9 mouse cellular contexts compared by ENCODE assay signal in genomic region chr11:88252767-88253513, GRCm38 (mm10). TPM values are rescaled to one million over a fixed set of nuclear protein-coding genes. Genes with fewer than 3 reads are reported as not detected.
DNase-seq lines count a peak whose midpoint lies in the region; ATAC-seq and TF ChIP-seq lines count a peak whose summit lies in the region.
"Had no signal": no experiment of that assay in that cellular context is flagged by ENCODE, and none has a peak within 500 bp of the region (broad histone marks: within the 10 kb centered on the region; RNA-seq: fewer than 3 reads in every experiment).

No protein-coding gene starts in this region.

- no peak for TF ChIP-seq POLR2A in brain, embryonic 14.5 days (IDR thresholded peaks at IDR 0.05; ENCODE audit: borderline replicate concordance, extremely low read depth, insufficient read depth, insufficient read length, poor library complexity, severe bottlenecking)
- peak; percentile 35 for TF ChIP-seq POLR2A in myocyte (IDR thresholded peaks at IDR 0.05; ENCODE audit: insufficient read length, low read depth)

- DNase-seq in adrenal gland, postnatal 25 days: peak; percentile 21
- no peak for DNase-seq in adrenal gland, adult 8-10 months
- peak; percentile 68 for DNase-seq in brain, embryonic 14.5 days (ENCODE audit: low read depth)
- no peak for DNase-seq in forebrain, postnatal 0 days
- DNase-seq in spleen, postnatal 14 days (ENCODE audit: low spot score in 2 of 2): no peak
- DNase-seq in adrenal gland, adult 18-20 months (ENCODE audit: low spot score in 2 of 2): no peak

- H3K4me3 ChIP-seq in forebrain, postnatal 0 days (ENCODE audit: low read depth, low read length): no peak overlapping the region
- H3K4me3 ChIP-seq in hindbrain, embryonic 12.5 days: no peak overlapping the region
- H3K4me3 ChIP-seq in myocyte: no peak overlapping the region

- no peak for TF ChIP-seq CTCF in brain, embryonic 14.5 days (IDR thresholded peaks at IDR 0.05; ENCODE audit: borderline replicate concordance, extremely low read depth, insufficient read depth, insufficient read length)
- no peak for TF ChIP-seq CTCF in forebrain, postnatal 0 days (IDR thresholded peaks at IDR 0.05; ENCODE audit: low read depth)

- no peaks in the 10 kb centered on the region for H3K79me2 ChIP-seq in myocyte (ENCODE audit: control insufficient read depth, insufficient read depth)

- H3K36me3 ChIP-seq in forebrain, postnatal 0 days (ENCODE audit: insufficient read depth): no peaks in the 10 kb centered on the region
- H3K36me3 ChIP-seq in hindbrain, embryonic 12.5 days: no peaks in the 10 kb centered on the region
- H3K36me3 ChIP-seq in myocyte (ENCODE audit: control insufficient read depth, insufficient read depth): no peaks in the 10 kb centered on the region

- H3K27ac ChIP-seq in forebrain, postnatal 0 days (ENCODE audit: low read depth, low read length): no peak overlapping the region
- peak overlapping the region; percentile 92 for H3K27ac ChIP-seq in hindbrain, embryonic 12.5 days

- H3K9me3 ChIP-seq in forebrain, postnatal 0 days (ENCODE audit: low read length): no peaks in the 10 kb centered on the region
- no peaks in the 10 kb centered on the region for H3K9me3 ChIP-seq in hindbrain, embryonic 12.5 days (replicated peaks)

- WGBS in forebrain, postnatal 0 days: 19% methylated on average over 14 of the region's 18 CpGs
- 11% methylated on average over 11 of the region's 18 CpGs for WGBS in hindbrain, embryonic 12.5 days

- no peaks in the 10 kb centered on the region; the same call in 1 of the 2 replicates for H3K27me3 ChIP-seq in forebrain, postnatal 0 days (ENCODE audit: insufficient read depth, low read length)
- no peaks in the 10 kb centered on the region for H3K27me3 ChIP-seq in hindbrain, embryonic 12.5 days
- H3K27me3 ChIP-seq in myocyte (ENCODE audit: control insufficient read depth, insufficient read depth, insufficient read length): no peaks in the 10 kb centered on the region

- no peak overlapping the region for H3K9ac ChIP-seq in forebrain, postnatal 0 days
- H3K9ac ChIP-seq in hindbrain, embryonic 12.5 days: peak overlapping the region; percentile 41; the same call in 1 of the 2 replicates

- H3ac ChIP-seq in myocyte (ENCODE audit: control insufficient read depth, insufficient read length): no peak overlapping the region

- ATAC-seq in forebrain, postnatal 0 days: peak; percentile 53
- ATAC-seq in hindbrain, embryonic 12.5 days (ENCODE audit: low FRiP score): peak; percentile 73

- no peak overlapping the region for H3K4me2 ChIP-seq in forebrain, postnatal 0 days (ENCODE audit: low read depth)
- peak overlapping the region; percentile 40; the same call in 1 of the 2 replicates for H3K4me2 ChIP-seq in hindbrain, embryonic 12.5 days (replicated peaks)
- H3K4me2 ChIP-seq in myocyte (ENCODE audit: low read depth): peak overlapping the region; percentile 64

- H3K4me1 ChIP-seq in forebrain, postnatal 0 days (ENCODE audit: insufficient read depth): no peaks in the 10 kb centered on the region; the same call in 1 of the 2 replicates
- peaks cover 52% of the 10 kb centered on the region for H3K4me1 ChIP-seq in hindbrain, embryonic 12.5 days

TF ChIP-seq in myocyte, 11 proteins besides CTCF, POLR2A, EP300 and RAD21:
- TF ChIP-seq REST (IDR thresholded peaks at IDR 0.05; ENCODE audit: insufficient read depth, insufficient read length): no peak
- TF ChIP-seq USF1 (IDR thresholded peaks at IDR 0.05; ENCODE audit: low read depth): no peak
- TF ChIP-seq MYOD1 (IDR thresholded peaks at IDR 0.05; ENCODE audit: control insufficient read depth in 1 of 3, insufficient read length in 2 of 3, low read depth in 2 of 3): peak; percentile 87 to 98 (median 97)
- no peak for TF ChIP-seq E2F4 (IDR thresholded peaks at IDR 0.05; ENCODE audit: insufficient read depth)
- TF ChIP-seq MYOG (IDR thresholded peaks at IDR 0.05; ENCODE audit: control insufficient read depth in 1 of 3, insufficient read depth in 1 of 3, insufficient read length in 2 of 3, low read depth in 2 of 3): peak; percentile 100
- TF ChIP-seq CEBPB (IDR thresholded peaks at IDR 0.05; ENCODE audit: insufficient read depth, poor library complexity, severe bottlenecking): no peak
- TF ChIP-seq POLR2AphosphoS2 (IDR thresholded peaks at IDR 0.05; ENCODE audit: insufficient read length, low read depth): no peak
- no peak for TF ChIP-seq SRF (IDR thresholded peaks at IDR 0.05; ENCODE audit: control insufficient read depth, insufficient read length, low read depth)
- TF ChIP-seq TCF3 (IDR thresholded peaks at IDR 0.05; ENCODE audit: insufficient read length, low read depth): peak; percentile 94
- TF ChIP-seq MAX (IDR thresholded peaks at IDR 0.05; ENCODE audit: low read depth): no peak
- peak; percentile 97 for TF ChIP-seq TCF12 (IDR thresholded peaks at IDR 0.05; ENCODE audit: insufficient read depth, poor library complexity, severe bottlenecking)

RNA-seq across cellular contexts. Expression of gene Ccdc182, which starts 40.9 kb away (rescaled TPM):
- total RNA-seq in adrenal gland, postnatal 25 days (2021): not detected in 2 replicates
- total RNA-seq in adrenal gland, adult 8-10 months (2022): under 1 TPM in 1 of 4 experiments, not detected in 3; 0.40 TPM
- polyA plus RNA-seq in brain, embryonic 14.5 days (2012; rRNA removed): 0.20 and 0.30 TPM in 2 replicates
- total RNA-seq in forebrain, postnatal 0 days (2014; rRNA removed): not detected in 2 replicates
- polyA plus RNA-seq in forebrain, postnatal 0 days (2015; fragmentation: Nextera tagmentation; extraction: Ambion mirVana): not detected in 2 replicates
- 3.8 and 4.3 TPM in 2 replicates for polyA plus RNA-seq in hindbrain, embryonic 12.5 days (2016; fragmentation: Nextera tagmentation; extraction: Ambion mirVana)
- not detected for polyA plus RNA-seq in myocyte (2012; fragmentation: generic; extraction: Trizol)
- total RNA-seq in adrenal gland, adult 18-20 months (2021): not detected
- total RNA-seq: left cerebral cortex, adult 8-10 months had no signal

RNA-seq across cellular contexts. Expression of gene Mrps23, which starts 48.8 kb away (rescaled TPM):
- 133 and 199 TPM in 2 replicates for total RNA-seq in adrenal gland, postnatal 25 days (2021)
- 100 to 1,000 TPM; 140 to 223 (median 182) TPM for total RNA-seq in adrenal gland, adult 8-10 months (2022)
- polyA plus RNA-seq in brain, embryonic 14.5 days (2012; rRNA removed): 74.9 and 79.0 TPM in 2 replicates
- total RNA-seq in forebrain, postnatal 0 days (2014; rRNA removed): 39.0 and 57.5 TPM in 2 replicates
- polyA plus RNA-seq in forebrain, postnatal 0 days (2015; fragmentation: Nextera tagmentation; extraction: Ambion mirVana): 70.7 and 71.5 TPM in 2 replicates
- polyA plus RNA-seq in hindbrain, embryonic 12.5 days (2016; fragmentation: Nextera tagmentation; extraction: Ambion mirVana): 57.4 and 66.8 TPM in 2 replicates
- polyA plus RNA-seq in myocyte (2012; fragmentation: generic; extraction: Trizol): 319 TPM
- 100 to 1,000 TPM; 173 to 206 TPM for total RNA-seq in adrenal gland, adult 18-20 months (2021)

Comparison
In these comparisons a context has a peak if more than half of its experiments do, and no peak if none do; other contexts are left out.
1. DNase-seq: peak in adrenal gland, postnatal 25 days (single experiment) and brain, embryonic 14.5 days (single experiment); none in adrenal gland, adult 8-10 months (single experiment), forebrain, postnatal 0 days (single experiment), spleen, postnatal 14 days (0 of 2) and adrenal gland, adult 18-20 months (0 of 2).